Comparison of ENCODE assay signal across 23 mouse cellular contexts in the genomic region with DNA sequence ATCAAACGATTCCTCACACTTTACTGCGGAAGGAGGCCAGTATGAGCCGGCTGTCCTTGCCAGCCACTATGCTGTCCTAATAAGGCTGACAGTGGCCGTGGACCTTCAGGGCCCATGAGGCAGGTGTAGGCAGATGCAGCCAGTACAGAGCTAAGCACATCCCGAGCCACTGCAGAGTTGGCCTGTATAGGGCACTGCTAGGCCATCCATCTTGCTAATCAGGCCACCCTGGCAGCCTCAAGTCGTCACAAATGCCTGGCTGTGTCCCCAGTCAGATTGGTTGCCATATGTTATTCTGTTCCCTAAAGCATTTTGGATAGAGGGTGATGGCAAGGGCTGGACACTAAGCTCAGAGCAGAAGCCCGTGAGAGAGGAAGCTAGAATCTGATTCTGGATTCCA.
DNase-seq lines count a peak whose midpoint lies in the region; ATAC-seq and TF ChIP-seq lines count a peak whose summit lies in the region.
"Had no signal": no experiment of that assay in that cellular context is flagged by ENCODE, and none has a peak within 500 bp of the region (broad histone marks: within the 10 kb centered on the region; RNA-seq: fewer than 3 reads in every experiment).

No protein-coding gene starts in this region.

- peak; percentile 63; the same call in 1 of the 2 replicates for ATAC-seq in hindbrain, embryonic 15.5 days (ENCODE audit: low FRiP score, low read depth)
- no peak for ATAC-seq in hindbrain, embryonic 13.5 days (ENCODE audit: low FRiP score)
- ATAC-seq: CD4-positive, CD25-positive, alpha-beta regulatory T cell, adult 4 months; forebrain, embryonic 15.5 days; intestine, postnatal 0 days; midbrain, embryonic 13.5 days had no signal

- H3K4me3 ChIP-seq in hindbrain, embryonic 15.5 days: no peak overlapping the region
- H3K4me3 ChIP-seq in hindbrain, embryonic 13.5 days: no peak overlapping the region
- no peak overlapping the region for H3K4me3 ChIP-seq in heart, adult 2 months
- H3K4me3 ChIP-seq: embryonic facial prominence, embryonic 15.5 days; forebrain, embryonic 15.5 days; heart, embryonic 12.5 days; kidney, embryonic 15.5 days; left cerebral cortex, adult 2 months; limb, embryonic 10.5 days; midbrain, embryonic 13.5 days had no signal

- TF ChIP-seq EP300 in heart, adult 2 months (IDR thresholded peaks at IDR 0.05; ENCODE audit: insufficient read depth, low read depth, low read length): no peak

- WGBS in hindbrain, embryonic 15.5 days: 50% methylated on average over 7 of the region's 7 CpGs
- WGBS in hindbrain, embryonic 13.5 days: 52% methylated on average over 7 of the region's 7 CpGs
- WGBS in heart, adult 2 months: 66% methylated on average over 7 of the region's 7 CpGs

- H3K27ac ChIP-seq in hindbrain, embryonic 15.5 days (replicated peaks): no peak overlapping the region
- H3K27ac ChIP-seq in hindbrain, embryonic 13.5 days: no peak overlapping the region
- no peak overlapping the region for H3K27ac ChIP-seq in heart, adult 2 months
- H3K27ac ChIP-seq: embryonic facial prominence, embryonic 15.5 days; forebrain, embryonic 15.5 days; kidney, embryonic 15.5 days; left cerebral cortex, adult 2 months; limb, embryonic 10.5 days; midbrain, embryonic 13.5 days had no signal

- intact Hi-C loops in heart, adult 2 months (cut with DNase I): no loop called here

- TF ChIP-seq CTCF in heart, adult 2 months (IDR thresholded peaks at IDR 0.05): no peak

- H3K27me3 ChIP-seq in hindbrain, embryonic 15.5 days: no peaks in the 10 kb centered on the region
- H3K27me3 ChIP-seq in hindbrain, embryonic 13.5 days: peaks cover 5% of the 10 kb centered on the region; the same call in 1 of the 2 replicates
- no peaks in the 10 kb centered on the region for H3K27me3 ChIP-seq in heart, adult 2 months (ENCODE audit: control insufficient read depth, insufficient read depth, low read length)
- H3K27me3 ChIP-seq: embryonic facial prominence, embryonic 15.5 days; forebrain, embryonic 15.5 days; heart, embryonic 12.5 days; kidney, embryonic 15.5 days; midbrain, embryonic 13.5 days had no signal

- H3K79me2 ChIP-seq in heart, adult 2 months (replicated peaks; ENCODE audit: control insufficient read depth, insufficient read depth, low read length): no peaks in the 10 kb centered on the region

- H3K9ac ChIP-seq in hindbrain, embryonic 15.5 days: no peak overlapping the region
- no peak overlapping the region for H3K9ac ChIP-seq in hindbrain, embryonic 13.5 days
- no peak overlapping the region for H3K9ac ChIP-seq in heart, adult 2 months (ENCODE audit: low read depth, low read length)
- H3K9ac ChIP-seq: embryonic facial prominence, embryonic 15.5 days; forebrain, embryonic 15.5 days; heart, embryonic 12.5 days; kidney, embryonic 15.5 days; midbrain, embryonic 13.5 days had no signal

- TF ChIP-seq POLR2A in heart, adult 2 months (IDR thresholded peaks at IDR 0.05; ENCODE audit: insufficient read depth, low read depth, low read length): no peak

- H3K36me3 ChIP-seq in hindbrain, embryonic 15.5 days: no peaks in the 10 kb centered on the region
- no peaks in the 10 kb centered on the region for H3K36me3 ChIP-seq in hindbrain, embryonic 13.5 days
- no peaks in the 10 kb centered on the region for H3K36me3 ChIP-seq in heart, adult 2 months (ENCODE audit: control insufficient read depth, insufficient read depth, low read length)
- H3K36me3 ChIP-seq: embryonic facial prominence, embryonic 15.5 days; forebrain, embryonic 15.5 days; heart, embryonic 12.5 days; kidney, embryonic 15.5 days; limb, embryonic 10.5 days; midbrain, embryonic 13.5 days had no signal

- H3K9me3 ChIP-seq in hindbrain, embryonic 15.5 days: no peaks in the 10 kb centered on the region
- H3K9me3 ChIP-seq in hindbrain, embryonic 13.5 days: no peaks in the 10 kb centered on the region
- H3K9me3 ChIP-seq: embryonic facial prominence, embryonic 15.5 days; forebrain, embryonic 15.5 days; kidney, embryonic 15.5 days; limb, embryonic 10.5 days; midbrain, embryonic 13.5 days had no signal

- no peaks in the 10 kb centered on the region for H3K4me1 ChIP-seq in hindbrain, embryonic 15.5 days (replicated peaks)
- H3K4me1 ChIP-seq in hindbrain, embryonic 13.5 days (replicated peaks): peaks cover 6% of the 10 kb centered on the region
- H3K4me1 ChIP-seq in heart, adult 2 months (ENCODE audit: control insufficient read depth, insufficient read depth, low read length): no peaks in the 10 kb centered on the region
- H3K4me1 ChIP-seq: embryonic facial prominence, embryonic 15.5 days; forebrain, embryonic 15.5 days; heart, embryonic 12.5 days; kidney, embryonic 15.5 days; limb, embryonic 10.5 days; midbrain, embryonic 13.5 days had no signal

- no peak overlapping the region for H3K4me2 ChIP-seq in hindbrain, embryonic 15.5 days
- no peak overlapping the region for H3K4me2 ChIP-seq in hindbrain, embryonic 13.5 days
- H3K4me2 ChIP-seq: embryonic facial prominence, embryonic 15.5 days; forebrain, embryonic 15.5 days; heart, embryonic 12.5 days; kidney, embryonic 15.5 days; midbrain, embryonic 13.5 days had no signal

- DNase-seq in brain, adult 2 months (ENCODE audit: low read depth, low spot score): peak; percentile 96
- DNase-seq in cerebellum, adult 11-12 months: peak; percentile 88
- peak; percentile 70 to 79 for DNase-seq in cerebellum, postnatal 10 days
- DNase-seq in right cerebral cortex, postnatal 4 days: no peak
- no peak for DNase-seq in heart, adult 2 months
- DNase-seq: adrenal gland, postnatal 25 days; gastrocnemius, postnatal 14 days; heart, adult 11 months; kidney, postnatal 4 days; liver; right cerebral cortex, postnatal 14 days; thymus, postnatal 14 days had no signal

Comparison
In these comparisons a context has a peak if more than half of its experiments do, and no peak if none do; other contexts are left out.
1. DNase-seq: peak in brain, adult 2 months (single experiment), cerebellum, adult 11-12 months (single experiment) and cerebellum, postnatal 10 days (2 of 2); none in right cerebral cortex, postnatal 4 days (single experiment) and heart, adult 2 months (0 of 2).